Mouse (Mus musculus) thymus, adult 2 months (tissue): ENCODE data around the gene Nomo1.

ENCODE experiments used
- CTCF ChIP-seq: fragments of 200-500 bp; IDR thresholded peaks from 2 replicates; pipeline ENCODE4 v1.5.1; 2012; ENCODE audit warnings: mild to moderate bottlenecking, control low read depth, low read length, moderate library complexity, borderline replicate concordance; ENCODE audit not compliant: control insufficient read depth, poor library complexity, insufficient read depth; ENCODE audit errors: extremely low read depth
- POLR2A ChIP-seq: fragments of 200-500 bp; IDR thresholded peaks from 2 replicates; pipeline ENCODE4 v1.6.1; 2012; ENCODE audit warnings: mild to moderate bottlenecking, low read length, control low read depth, moderate library complexity; ENCODE audit not compliant: control insufficient read depth, poor library complexity, insufficient read depth; ENCODE audit errors: extremely low read depth

DNA sequence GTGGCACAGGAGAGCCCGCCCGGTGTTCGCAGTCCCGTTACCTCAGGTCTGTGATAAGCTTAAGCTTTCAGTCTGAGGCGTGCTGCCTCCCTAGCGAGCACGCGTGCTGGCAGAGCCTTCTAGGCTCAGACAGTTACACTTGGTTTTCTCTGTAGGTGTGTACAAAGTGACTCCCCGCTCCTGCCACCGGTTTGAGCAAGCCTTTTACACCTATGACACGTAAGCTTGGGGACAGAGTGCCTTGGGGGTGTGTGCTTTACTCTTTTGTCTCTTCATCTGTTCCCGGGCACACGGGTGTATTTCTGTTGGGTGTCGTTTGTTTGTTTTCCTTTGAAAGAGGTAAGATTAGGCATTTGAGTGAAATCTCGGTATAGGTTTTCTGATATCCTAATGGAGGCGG lies 28.1 kb downstream of the Nomo1 start:
- TF ChIP-seq CTCF (no peak), POLR2A (no peak)
